ENCODE assay signal across 8 mouse cellular contexts in the genomic region with DNA sequence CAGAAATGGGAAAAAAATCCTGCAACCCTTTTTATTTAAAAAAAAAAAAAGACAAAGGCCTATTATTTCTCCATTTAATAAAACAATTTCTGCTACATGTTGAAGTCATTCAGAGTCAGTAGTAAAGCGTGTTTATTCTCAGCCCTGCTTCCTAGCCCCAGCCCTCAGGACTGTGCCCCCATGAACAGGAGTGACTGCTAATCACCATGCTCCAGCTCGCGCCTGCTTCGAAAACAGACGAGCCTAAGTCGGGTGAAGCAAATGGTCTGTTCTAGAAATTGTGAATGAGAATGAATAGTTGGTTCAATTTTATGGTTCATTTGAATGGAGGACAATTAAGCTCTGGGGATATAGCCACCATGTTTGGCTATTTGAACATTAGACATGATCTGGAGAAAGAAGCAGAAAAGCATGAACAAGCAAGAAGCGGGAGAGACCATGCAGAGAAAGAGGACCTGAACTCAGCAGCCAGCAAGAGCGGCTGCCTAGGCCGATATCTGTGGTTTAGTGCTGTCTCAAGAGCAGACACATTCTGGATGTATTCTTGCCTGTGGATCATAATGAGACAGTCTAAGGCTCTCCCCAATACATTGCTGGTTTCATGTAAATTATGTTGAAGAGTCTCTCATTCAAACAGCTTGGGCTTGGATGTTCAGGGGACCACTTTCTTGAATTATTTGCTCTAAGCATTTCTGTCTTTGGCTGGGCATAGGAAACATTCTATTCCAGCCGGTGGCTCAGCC.
DNase-seq lines count a peak whose midpoint lies in the region; ATAC-seq and TF ChIP-seq lines count a peak whose summit lies in the region.

No protein-coding gene starts in this region.

- 79% methylated on average over 10 of the region's 10 CpGs for WGBS in heart, postnatal 0 days
- 66% methylated on average over 10 of the region's 10 CpGs for WGBS in embryonic facial prominence, embryonic 11.5 days
- WGBS in intestine, embryonic 15.5 days: 78% methylated on average over 10 of the region's 10 CpGs
- 39% methylated on average over 10 of the region's 10 CpGs for WGBS in midbrain, postnatal 0 days

- DNase-seq in heart, postnatal 0 days (ENCODE audit: low spot score): no peak
- DNase-seq in heart, adult 8-10 months (ENCODE audit: low spot score): no peak
- no peak for DNase-seq in embryonic facial prominence, embryonic 11.5 days (ENCODE audit: low spot score)
- DNase-seq in midbrain, postnatal 0 days (ENCODE audit: low spot score): peak; percentile 15
- no peak for DNase-seq in layer of hippocampus, adult 18-20 months (ENCODE audit: low spot score in 2 of 2)
- DNase-seq in embryo, embryonic 11 days: no peak

- no peak for ATAC-seq in heart, postnatal 0 days (ENCODE audit: insufficient read depth, low read depth)
- no peak for ATAC-seq in embryonic facial prominence, embryonic 11.5 days (replicated peaks; ENCODE audit: insufficient number of reproducible peaks, low FRiP score, low TSS enrichment, low read depth)
- 0 out of 2 replicates have a peak, but pooled peaks have one; percentile 23 for ATAC-seq in intestine, embryonic 15.5 days
- ATAC-seq in midbrain, postnatal 0 days (ENCODE audit: low FRiP score): no peak
- no peak for ATAC-seq in activated CD4-positive, CD25-positive, alpha-beta regulatory T cell, adult 4 months

- H3K9ac ChIP-seq in heart, postnatal 0 days (replicated peaks; ENCODE audit: low read depth, low read length): no peak overlapping the region
- H3K9ac ChIP-seq in embryonic facial prominence, embryonic 11.5 days (replicated peaks; ENCODE audit: low read length): peak overlapping the region; percentile 57
- no peak overlapping the region; the same call in 1 of the 2 replicates for H3K9ac ChIP-seq in intestine, embryonic 15.5 days
- no peak overlapping the region for H3K9ac ChIP-seq in midbrain, postnatal 0 days (replicated peaks; ENCODE audit: low read length, poor library complexity, severe bottlenecking)

- no peak for TF ChIP-seq CTCF in heart, postnatal 0 days (IDR thresholded peaks at IDR 0.05; ENCODE audit: low read depth)
- TF ChIP-seq CTCF in midbrain, postnatal 0 days (IDR thresholded peaks at IDR 0.05): no peak

- H3K27me3 ChIP-seq in heart, postnatal 0 days (ENCODE audit: control insufficient read depth, insufficient read depth, low read length): no peaks in the 10 kb centered on the region
- H3K27me3 ChIP-seq in embryonic facial prominence, embryonic 11.5 days (ENCODE audit: control insufficient read depth, insufficient read depth, low read length): no peaks in the 10 kb centered on the region
- H3K27me3 ChIP-seq in intestine, embryonic 15.5 days (replicated peaks): no peaks in the 10 kb centered on the region
- no peaks in the 10 kb centered on the region for H3K27me3 ChIP-seq in midbrain, postnatal 0 days (ENCODE audit: insufficient read depth, low read length)

- no peak for TF ChIP-seq EP300 in heart, postnatal 0 days (IDR thresholded peaks at IDR 0.05; ENCODE audit: low read depth)

- no peaks in the 10 kb centered on the region for H3K4me1 ChIP-seq in heart, postnatal 0 days (ENCODE audit: control insufficient read depth, insufficient read depth)
- H3K4me1 ChIP-seq in embryonic facial prominence, embryonic 11.5 days (ENCODE audit: control insufficient read depth, insufficient read depth, low read length): peaks cover 2% of the 10 kb centered on the region; the same call in 1 of the 2 replicates
- H3K4me1 ChIP-seq in intestine, embryonic 15.5 days (replicated peaks): 0 out of 2 replicates have a peak, but pooled peaks cover 2% of the 10 kb centered on the region
- 0 out of 2 replicates have a peak, but pooled peaks cover 9% of the 10 kb centered on the region for H3K4me1 ChIP-seq in midbrain, postnatal 0 days (ENCODE audit: insufficient read depth, low read length)

- no peaks in the 10 kb centered on the region for H3K9me3 ChIP-seq in heart, postnatal 0 days (replicated peaks; ENCODE audit: control insufficient read depth, low read length)
- H3K9me3 ChIP-seq in embryonic facial prominence, embryonic 11.5 days (replicated peaks; ENCODE audit: control insufficient read depth, low read length): no peaks in the 10 kb centered on the region
- H3K9me3 ChIP-seq in intestine, embryonic 15.5 days: no peaks in the 10 kb centered on the region
- H3K9me3 ChIP-seq in midbrain, postnatal 0 days (ENCODE audit: low read length): no peaks in the 10 kb centered on the region

- H3K4me2 ChIP-seq in heart, postnatal 0 days (ENCODE audit: low read depth, low read length): peak overlapping the region; percentile 64
- peak overlapping the region; percentile 51 for H3K4me2 ChIP-seq in embryonic facial prominence, embryonic 11.5 days (ENCODE audit: low read depth, low read length)
- H3K4me2 ChIP-seq in intestine, embryonic 15.5 days (replicated peaks): peak overlapping the region; percentile 77
- peak overlapping the region; percentile 64 for H3K4me2 ChIP-seq in midbrain, postnatal 0 days (ENCODE audit: low read depth, low read length, poor library complexity, severe bottlenecking)

- H3K27ac ChIP-seq in heart, postnatal 0 days (ENCODE audit: low read depth): no peak overlapping the region
- no peak overlapping the region for H3K27ac ChIP-seq in embryonic facial prominence, embryonic 11.5 days (replicated peaks; ENCODE audit: low read depth, low read length)
- H3K27ac ChIP-seq in intestine, embryonic 15.5 days: no peak overlapping the region
- peak overlapping the region; percentile 19; the same call in 1 of the 2 replicates for H3K27ac ChIP-seq in midbrain, postnatal 0 days (ENCODE audit: low read depth, low read length)

- H3K36me3 ChIP-seq in heart, postnatal 0 days (replicated peaks; ENCODE audit: control insufficient read depth, insufficient read depth, low read length): no peaks in the 10 kb centered on the region
- H3K36me3 ChIP-seq in embryonic facial prominence, embryonic 11.5 days (replicated peaks; ENCODE audit: control insufficient read depth, insufficient read depth, low read depth, low read length): no peaks in the 10 kb centered on the region
- H3K36me3 ChIP-seq in intestine, embryonic 15.5 days: no peaks in the 10 kb centered on the region
- H3K36me3 ChIP-seq in midbrain, postnatal 0 days (ENCODE audit: insufficient read depth, low read length): no peaks in the 10 kb centered on the region

- H3K4me3 ChIP-seq in heart, postnatal 0 days (ENCODE audit: low read depth, low read length): peak overlapping the region; percentile 35
- peak overlapping the region; percentile 27; the same call in 1 of the 2 replicates for H3K4me3 ChIP-seq in embryonic facial prominence, embryonic 11.5 days (ENCODE audit: low read depth, low read length)
- peak overlapping the region; percentile 30 for H3K4me3 ChIP-seq in intestine, embryonic 15.5 days (replicated peaks)
- H3K4me3 ChIP-seq in midbrain, postnatal 0 days (ENCODE audit: low read depth, low read length): peak overlapping the region; percentile 28
